Mouse (Mus musculus): ENCODE data around the gene Parvb.

DNA sequence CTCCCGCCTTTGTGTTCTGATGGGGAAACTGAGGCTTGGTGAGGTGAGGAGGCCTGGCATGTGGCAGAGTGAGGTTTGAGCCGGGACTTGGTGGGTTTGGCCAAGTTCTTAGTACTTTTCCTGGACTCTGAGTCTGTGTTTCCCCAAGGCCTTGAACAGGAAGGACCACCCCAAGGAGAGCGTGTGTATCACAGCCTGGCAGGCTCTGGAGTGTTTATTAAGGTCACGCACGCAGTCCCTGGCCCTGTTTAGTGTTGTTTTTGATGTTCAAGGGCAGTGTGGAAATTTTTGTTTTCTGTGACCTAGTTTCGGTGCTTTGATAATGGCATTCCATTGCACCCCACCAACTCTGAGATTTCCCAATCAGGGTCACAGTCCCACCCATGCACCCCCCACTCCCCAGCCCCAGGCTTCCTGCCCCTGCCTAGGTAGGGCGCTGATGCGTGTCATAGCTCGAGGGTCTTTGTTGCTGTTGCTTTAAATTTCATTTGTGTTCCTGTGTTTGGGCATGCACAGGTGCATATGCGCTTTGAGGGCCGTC is 35.9 kb downstream of the Parvb start:
- TF ChIP-seq CTCF (conservative IDR thresholded peaks at IDR 0.05 in 1 of 2, IDR thresholded peaks at IDR 0.05 in 1 of 2; ENCODE audit: low read depth in 2 of 2, low read length in 2 of 2) (no peak), E2F4 (IDR thresholded peaks at IDR 0.05; ENCODE audit: insufficient replicate concordance, low read depth, low read length) (no peak), ZMIZ1 (IDR thresholded peaks at IDR 0.05; ENCODE audit: low read depth, low read length) (no peak), ZNF384 (IDR thresholded peaks at IDR 0.05; ENCODE audit: low read depth, low read length) (no peak), SMC3 (IDR thresholded peaks at IDR 0.05; ENCODE audit: low read depth, low read length) (no peak), BHLHE40 (IDR thresholded peaks at IDR 0.05; ENCODE audit: low read depth, low read length) (no peak), NRF1 (IDR thresholded peaks at IDR 0.05; ENCODE audit: low read depth, low read length) (no peak), MYC (IDR thresholded peaks at IDR 0.05; ENCODE audit: low read depth, low read length) (no peak)

Data from CH12.LX (cell line).